ENCODE assay signal across 8 mouse cellular contexts in genomic region chr2:128817387-128817785, GRCm38 (mm10). TPM values are rescaled to one million over a fixed set of nuclear protein-coding genes. Genes with fewer than 3 reads are reported as not detected.
DNase-seq lines count a peak whose midpoint lies in the region; ATAC-seq lines count a peak whose summit lies in the region.

No protein-coding gene starts in this region.

- ATAC-seq in erythroid progenitor cell, adult 5-6 weeks (replicated peaks; ENCODE audit: low FRiP score, poor library complexity, severe bottlenecking), result peak; percentile 47
- peak; percentile 14 for ATAC-seq in liver, embryonic 12.5 days
- ATAC-seq in neural tube, embryonic 13.5 days (ENCODE audit: low read depth), result peak; percentile 72

- H3K9ac ChIP-seq in liver, embryonic 12.5 days, result peak overlapping the region; percentile 57
- H3K9ac ChIP-seq in neural tube, embryonic 13.5 days, result peak overlapping the region; percentile 59; the same call in 1 of the 2 replicates

- H3K4me3 ChIP-seq in liver, embryonic 12.5 days, result peak overlapping the region; percentile 79
- peak overlapping the region; percentile 69 for H3K4me3 ChIP-seq in neural tube, embryonic 13.5 days

- peak; percentile 52 to 57 for DNase-seq in left cerebral cortex, adult 18-20 months (ENCODE audit: low spot score in 2 of 2)
- DNase-seq in left cerebral cortex, postnatal 4 days, result no peak
- DNase-seq in WW6 (ENCODE audit: low read depth, low spot score), result peak; percentile 33
- DNase-seq in hindlimb bud, embryonic 11.5 days (ENCODE audit: extremely low spot score, low read depth, low spot score), result peak; percentile 83
- no peak for DNase-seq in adrenal gland, postnatal 10 days

- peak overlapping the region; percentile 80 for H3K4me2 ChIP-seq in liver, embryonic 12.5 days
- peak overlapping the region; percentile 78 for H3K4me2 ChIP-seq in neural tube, embryonic 13.5 days

- H3K27ac ChIP-seq in liver, embryonic 12.5 days, result peak overlapping the region; percentile 88
- peak overlapping the region; percentile 83 for H3K27ac ChIP-seq in neural tube, embryonic 13.5 days (replicated peaks)

- peaks cover 26% of the 10 kb centered on the region for H3K4me1 ChIP-seq in liver, embryonic 12.5 days
- H3K4me1 ChIP-seq in neural tube, embryonic 13.5 days (replicated peaks), result peaks cover 35% of the 10 kb centered on the region

- WGBS in liver, embryonic 12.5 days (ENCODE audit: insufficient replicate concordance), result 1% methylated on average over 7 of the region's 7 CpGs
- WGBS in neural tube, embryonic 13.5 days, result under 1% methylated on average over 7 of the region's 7 CpGs

- no peaks in the 10 kb centered on the region for H3K9me3 ChIP-seq in liver, embryonic 12.5 days (replicated peaks)
- H3K9me3 ChIP-seq in neural tube, embryonic 13.5 days, result no peaks in the 10 kb centered on the region

- H3K27me3 ChIP-seq in liver, embryonic 12.5 days (replicated peaks), result peaks cover 16% of the 10 kb centered on the region
- no peaks in the 10 kb centered on the region for H3K27me3 ChIP-seq in neural tube, embryonic 13.5 days

- intact Hi-C loops in left cerebral cortex, postnatal 4 days (cut with DNase I), result loop anchor here (2.0 kb wide), 2 partner anchors 119 to 131 kb away; partner anchors contain the start of genes Anapc1 and Mertk

- no peaks in the 10 kb centered on the region for H3K36me3 ChIP-seq in liver, embryonic 12.5 days
- no peaks in the 10 kb centered on the region for H3K36me3 ChIP-seq in neural tube, embryonic 13.5 days

RNA-seq across cellular contexts. Expression of gene Tmem87b, which starts 0.5 kb away (rescaled TPM):
- 10 to 100 TPM; 32.1 to 33.9 TPM for total RNA-seq in left cerebral cortex, adult 18-20 months (2021)
- 10 to 100 TPM; 32.0 to 33.4 TPM for total RNA-seq in left cerebral cortex, postnatal 4 days (2021)
- 3.6 and 9.6 TPM in 2 replicates for total RNA-seq in erythroid progenitor cell, adult 5-6 weeks (2015; ENCODE audit: low replicate concordance)
- total RNA-seq in erythroid progenitor cell, adult 5-6 weeks (2017; ENCODE audit: low replicate concordance), result 4.9 and 17.8 TPM in 2 replicates
- polyA plus RNA-seq in liver, embryonic 12.5 days (2016; fragmentation: Nextera tagmentation; extraction: Ambion mirVana), result 9.5 and 9.9 TPM in 2 replicates
- 35.6 and 37.4 TPM in 2 replicates for polyA plus RNA-seq in neural tube, embryonic 13.5 days (2015; fragmentation: Nextera tagmentation; extraction: Ambion mirVana)
- total RNA-seq in adrenal gland, postnatal 10 days (2021), result 10 to 100 TPM; 33.2 to 37.1 TPM

RNA-seq across cellular contexts. Expression of gene Fbln7, which starts 45.4 kb away (rescaled TPM):
- 1 to 10 TPM; 2.7 to 3.1 TPM for total RNA-seq in left cerebral cortex, adult 18-20 months (2021)
- 1 to 10 TPM; 3.3 to 4.4 TPM for total RNA-seq in left cerebral cortex, postnatal 4 days (2021)
- not detected in 2 replicates for total RNA-seq in erythroid progenitor cell, adult 5-6 weeks (2015; ENCODE audit: low replicate concordance)
- not detected in 2 replicates for total RNA-seq in erythroid progenitor cell, adult 5-6 weeks (2017; ENCODE audit: low replicate concordance)
- polyA plus RNA-seq in liver, embryonic 12.5 days (2016; fragmentation: Nextera tagmentation; extraction: Ambion mirVana), result 0.38 and 0.53 TPM in 2 replicates
- 1.9 and 2.7 TPM in 2 replicates for polyA plus RNA-seq in neural tube, embryonic 13.5 days (2015; fragmentation: Nextera tagmentation; extraction: Ambion mirVana)
- total RNA-seq in adrenal gland, postnatal 10 days (2021), result 1 to 10 TPM; 3.8 TPM

Comparison
In these comparisons a context has a peak if more than half of its experiments do, and no peak if none do; other contexts are left out.
1. DNase-seq: peak in left cerebral cortex, adult 18-20 months (2 of 2), WW6 (single experiment) and hindlimb bud, embryonic 11.5 days (single experiment); none in left cerebral cortex, postnatal 4 days (single experiment) and adrenal gland, postnatal 10 days (single experiment).
2. ATAC-seq: peak in every context shown above with its lines; median percentile 72 in neural tube, embryonic 13.5 days; 47 in erythroid progenitor cell, adult 5-6 weeks; 14 in liver, embryonic 12.5 days.